Mouse (Mus musculus) B cell, adult 67 days (primary cell): ENCODE results near the gene Thoc5. TPM values are rescaled to one million over a fixed set of nuclear protein-coding genes. Genes with fewer than 3 reads are reported as not detected.

Experiments
- total RNA-seq, 2 experiments: library from RNA; stranded (reverse); gene quantifications; 4 replicates each; pipeline ENCODE4 v1.2.4; 2023

Gene Thoc5
- 10 to 100 TPM; 45.5 to 47.2 TPM for total RNA-seq

GRCm38 (mm10) chr11:4894848-4895816, at the start of gene Thoc5:
Thoc5 (plus strand) TSS chr11:4895320.

GRCm38 (mm10) chr11:4849258-4849943, 45.7 kb upstream of the Thoc5 start, which contains the start of gene Nf2:
Nf2 (minus strand) TSS chr11:4849536.

GRCm38 (mm10) chr11:4873755-4874475, 21.2 kb upstream of the Thoc5 start, which contains the start of gene Nipsnap1:
Nipsnap1 (plus strand) TSS chr11:4873951.

GRCm38 (mm10) chr11:4947813-4948174, 52.7 kb downstream of the Thoc5 start, which contains the start of gene Nefh:
Nefh (minus strand) TSS chr11:4948064.

Other genes with a start within 250 kb of the Thoc5 start
- gene Uqcr10, start 191.0 kb upstream of the Thoc5 start, total RNA-seq = 100 to 1,000 TPM in 1 of 2 experiments, 10 to 100 TPM in 1; 91.6 to 112 TPM
- 10 to 100 TPM; 28.9 to 31.0 TPM for gene Zmat5, start 190.6 kb upstream of the Thoc5 start, total RNA-seq
- gene Cabp7, start 148.5 kb upstream of the Thoc5 start, total RNA-seq = not detected
- 10 to 100 TPM; 48.8 to 48.9 TPM for gene Nf2, start 45.8 kb upstream of the Thoc5 start, total RNA-seq
- gene Nipsnap1, start 21.4 kb upstream of the Thoc5 start, total RNA-seq = 10 to 100 TPM; 19.4 to 23.3 TPM
- gene Nefh, start 52.7 kb downstream of the Thoc5 start, total RNA-seq = under 1 TPM; 0.18 to 0.26 TPM
- gene Ap1b1, start 91.5 kb downstream of the Thoc5 start, total RNA-seq = 100 to 1,000 TPM; 114 to 126 TPM
- gene Rasl10a, start 162.8 kb downstream of the Thoc5 start, total RNA-seq = 1 to 10 TPM; 4.9 to 6.2 TPM
- 1 to 10 TPM in 1 of 2 experiments, under 1 TPM in 1; 0.75 to 1.0 TPM for gene Gas2l1, start 170.0 kb downstream of the Thoc5 start, total RNA-seq
- gene Rhbdd3, start 203.6 kb downstream of the Thoc5 start, total RNA-seq = 1 to 10 TPM; 7.2 to 8.8 TPM
- gene Ewsr1, start 203.9 kb downstream of the Thoc5 start, total RNA-seq = 100 to 1,000 TPM; 589 to 660 TPM